Mouse (Mus musculus) G1E (cell line): ENCODE results near the gene Gucy1a1. TPM values are rescaled to one million over a fixed set of nuclear protein-coding genes. Genes with fewer than 3 reads are reported as not detected.

Experiments used
- ATAC-seq: 2 replicates; pipeline ENCODE4 v1.8.0; 2016; ENCODE audit warnings: mild to moderate bottlenecking; ENCODE audit not compliant: insufficient number of reproducible peaks, poor library complexity, low FRiP score, severe bottlenecking; ENCODE audit errors: extremely low read depth
- DNase-seq: peaks from one replicate; pipeline ENCODE4 v3.0.0; 2012; ENCODE audit warnings: low spot score
- H3K27me3 ChIP-seq: 2 replicates; pipeline ENCODE4 v1.6.1; 2012; ENCODE audit warnings: mild to moderate bottlenecking, low read length, inconsistent platforms; ENCODE audit not compliant: insufficient read depth
- H3K36me3 ChIP-seq: replicated peaks from 2 replicates; pipeline ENCODE3; 2012; ENCODE audit warnings: mild to moderate bottlenecking, inconsistent platforms
- H3K4me1 ChIP-seq: 2 replicates; pipeline ENCODE4 v1.6.1; 2012; ENCODE audit warnings: low read depth, low read length, inconsistent platforms, mixed read lengths; ENCODE audit not compliant: insufficient read depth
- H3K4me3 ChIP-seq: 2 replicates; pipeline ENCODE4 v1.5.1; 2012; ENCODE audit warnings: low read depth, mild to moderate bottlenecking, inconsistent platforms, low read length, moderate library complexity, mixed read lengths
- H3K9me3 ChIP-seq: replicated peaks from 2 replicates; pipeline ENCODE4 v1.6.1; 2012; ENCODE audit warnings: inconsistent platforms
- CTCF ChIP-seq: IDR thresholded peaks from 2 replicates; pipeline ENCODE4 v1.5.1; 2012; ENCODE audit warnings: low read depth, low read length, inconsistent platforms, mixed read lengths
- GATA1 ChIP-seq: IDR thresholded peaks from 2 replicates; pipeline ENCODE4 v1.6.1; 2012; ENCODE audit warnings: borderline replicate concordance, low read length, inconsistent platforms, mixed read lengths
- GATA2 ChIP-seq: IDR thresholded peaks from 2 replicates; pipeline ENCODE4 v1.6.1; 2012; ENCODE audit warnings: low read depth, low read length, inconsistent platforms, borderline replicate concordance
- POLR2AphosphoS5 ChIP-seq: IDR thresholded peaks from 2 replicates; pipeline ENCODE4 v1.6.1; 2012; ENCODE audit warnings: low read depth, low read length, inconsistent platforms; ENCODE audit not compliant: insufficient replicate concordance
- TAL1 ChIP-seq: conservative IDR thresholded peaks from 2 replicates; pipeline ENCODE4 v1.6.1; 2012; ENCODE audit warnings: low read depth, low read length, inconsistent platforms, mixed read lengths
- polyA plus RNA-seq: library from polyadenylated mRNA; stranded (reverse); fragments of >175 nt; gene quantifications from 2 replicates; pipeline ENCODE4 v1.2.3, GENCODE M21; 2012
- total RNA-seq, 2 experiments: library from RNA; stranded (forward) in 1 of 2; stranded (reverse) in 1 of 2; fragments of 200-1000 nt in 1 of 2; fragments of >200 nt in 1 of 2; fragmentation: Nextera tagmentation in 1 of 2; gene quantifications; 2 replicates each; pipeline ENCODE4 v1.2.3; 2014 to 2017

Gene Gucy1a1
- total RNA-seq (2014; fragmentation: Nextera tagmentation) (not detected in 2 replicates), total RNA-seq (2017) (0.16 and 0.46 TPM in 2 replicates), polyA plus RNA-seq (not detected in 2 replicates)

DNA sequence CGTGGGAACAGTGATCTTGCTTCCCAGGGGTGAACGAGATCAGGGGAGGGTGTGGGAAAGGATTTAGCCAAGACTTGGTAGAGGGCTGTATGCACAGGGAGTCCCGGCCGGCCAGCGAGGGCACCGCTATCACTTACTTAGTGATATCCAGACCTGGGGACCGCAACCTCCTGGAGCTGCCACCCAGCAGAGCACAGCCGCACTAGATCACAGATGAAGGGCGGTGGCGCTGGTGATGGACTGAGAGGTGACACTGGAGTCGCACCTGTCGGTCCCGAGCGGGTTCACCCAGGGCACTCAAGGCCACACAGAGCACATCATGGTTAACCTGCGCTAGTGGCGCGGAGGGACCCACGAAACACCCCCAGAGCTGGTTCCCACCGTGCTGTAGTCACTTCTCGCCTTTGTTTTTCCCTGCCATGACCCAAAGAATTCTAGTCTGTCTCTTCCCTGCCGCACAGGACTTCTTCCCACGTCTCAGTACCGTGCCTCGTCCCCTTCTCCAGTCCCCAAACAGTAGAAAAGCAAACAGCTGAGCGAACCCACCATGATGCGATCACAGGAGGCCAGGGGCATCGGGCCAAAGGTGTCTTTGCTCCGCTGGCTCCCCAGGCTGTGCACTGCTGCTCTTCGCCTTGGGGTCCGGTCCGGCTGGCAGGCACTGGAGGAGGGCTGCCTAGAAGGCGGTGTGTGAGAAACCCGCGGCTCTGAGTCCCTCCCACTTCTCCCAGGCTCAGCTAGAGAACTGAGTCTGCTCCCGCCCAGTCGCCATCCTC, at the start of gene Gucy1a1:
Gene Gucy1a1, minus strand, starts transcription at position 664 of the 776 bp plus-strand sequence.
- no peaks in the 10 kb centered on the region for H3K36me3 ChIP-seq
- DNase-seq: no peak
- H3K4me3 ChIP-seq: no peak within 1 kb of the TSS
- ATAC-seq: no peak
- no peaks in the 10 kb centered on the region for H3K27me3 ChIP-seq
- TF ChIP-seq CTCF (no peak), TAL1 (no peak), GATA1 (no peak), GATA2 (no peak), POLR2AphosphoS5 (no peak)
- peaks cover 9% of the 10 kb centered on the region for H3K9me3 ChIP-seq
- H3K4me1 ChIP-seq: no peaks in the 10 kb centered on the region

GRCm38 (mm10) chr3:82191559-82192245, 46.1 kb upstream of the Gucy1a1 start:
- TF ChIP-seq GATA2 (no peak), GATA1 (no peak), TAL1 (no peak), CTCF (no peak), POLR2AphosphoS5 (no peak)
- Histone ChIP-seq H3K9me3 (no peaks in the 10 kb centered on the region), H3K4me1 (no peaks in the 10 kb centered on the region), H3K27me3 (no peaks in the 10 kb centered on the region), H3K4me3 (no peak overlapping the region), H3K36me3 (no peaks in the 10 kb centered on the region)
- no peak for ATAC-seq
- no peak for DNase-seq

GRCm38 (mm10) chr3:82185626-82186025, 40.0 kb upstream of the Gucy1a1 start:
- Histone ChIP-seq H3K27me3 (no peaks in the 10 kb centered on the region), H3K36me3 (no peaks in the 10 kb centered on the region), H3K4me3 (no peak overlapping the region), H3K9me3 (no peaks in the 10 kb centered on the region), H3K4me1 (no peaks in the 10 kb centered on the region)
- ATAC-seq (no peak), DNase-seq (no peak)
- TF ChIP-seq GATA1 (no peak), TAL1 (no peak), POLR2AphosphoS5 (no peak), CTCF (no peak)

GRCm38 (mm10) chr3:82181500-82181899, 35.9 kb upstream of the Gucy1a1 start:
- ATAC-seq: no peak
- Histone ChIP-seq H3K36me3 (no peaks in the 10 kb centered on the region), H3K4me3 (no peak overlapping the region), H3K9me3 (no peaks in the 10 kb centered on the region), H3K4me1 (no peaks in the 10 kb centered on the region), H3K27me3 (no peaks in the 10 kb centered on the region)
- no peak for DNase-seq
- TF ChIP-seq POLR2AphosphoS5: no peak
- no peak for TF ChIP-seq TAL1
- TF ChIP-seq GATA2: no peak
- no peak for TF ChIP-seq CTCF
- no peak for TF ChIP-seq GATA1

DNA sequence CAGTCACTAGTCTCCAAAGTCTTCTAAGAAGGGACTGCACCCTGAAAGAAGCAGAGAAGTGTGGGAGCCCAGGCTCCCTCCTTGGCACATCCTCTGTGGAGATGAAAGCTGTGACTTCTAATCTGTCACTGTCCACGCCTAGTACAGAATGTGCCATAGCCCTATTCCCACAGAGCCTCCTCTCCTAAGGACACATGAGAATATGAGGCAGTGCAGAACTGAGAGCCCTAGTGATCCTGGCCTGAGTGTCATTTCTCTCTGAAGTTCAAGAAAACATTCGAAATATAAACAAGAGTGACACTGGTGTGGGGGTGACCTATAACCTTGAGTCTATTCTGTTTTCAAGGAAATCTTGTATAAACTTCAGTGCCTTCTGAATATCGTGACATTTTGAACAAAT, 34.7 kb upstream of the Gucy1a1 start:
- Histone ChIP-seq H3K27me3 (no peaks in the 10 kb centered on the region), H3K9me3 (no peaks in the 10 kb centered on the region), H3K4me3 (no peak overlapping the region), H3K4me1 (no peaks in the 10 kb centered on the region), H3K36me3 (no peaks in the 10 kb centered on the region)
- DNase-seq: no peak
- TF ChIP-seq GATA1 (no peak), POLR2AphosphoS5 (no peak), GATA2 (no peak), CTCF (no peak), TAL1 (no peak)
- no peak for ATAC-seq

GRCm38 (mm10) chr3:82175501-82175900, 29.9 kb upstream of the Gucy1a1 start:
- H3K9me3 ChIP-seq: no peaks in the 10 kb centered on the region
- TF ChIP-seq POLR2AphosphoS5: no peak
- no peak for TF ChIP-seq TAL1
- no peak for TF ChIP-seq GATA2
- no peak for TF ChIP-seq CTCF
- TF ChIP-seq GATA1: no peak
- ATAC-seq: no peak
- H3K36me3 ChIP-seq: no peaks in the 10 kb centered on the region
- DNase-seq: no peak
- no peaks in the 10 kb centered on the region for H3K4me1 ChIP-seq
- H3K4me3 ChIP-seq: no peak overlapping the region
- H3K27me3 ChIP-seq: no peaks in the 10 kb centered on the region

DNA sequence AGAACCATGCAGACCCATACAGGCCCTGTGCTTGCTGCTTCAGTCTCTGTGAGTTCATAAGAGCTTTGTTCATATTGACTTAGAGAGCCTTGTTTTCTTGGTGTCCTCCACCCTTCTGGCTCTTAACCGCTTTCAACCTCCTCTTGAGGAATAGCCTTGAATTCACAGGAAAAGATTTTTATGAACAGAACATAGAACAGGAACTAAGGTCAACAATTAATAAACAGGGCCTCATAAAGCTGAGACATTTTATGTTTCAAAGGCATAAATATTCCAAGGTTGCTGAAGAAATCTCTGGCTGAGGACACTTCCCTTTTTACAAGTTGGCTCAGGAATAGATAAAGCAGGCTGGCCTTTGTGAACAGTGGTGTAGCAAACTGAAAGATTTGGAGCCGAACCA, 21.5 kb upstream of the Gucy1a1 start:
- Histone ChIP-seq H3K9me3 (no peaks in the 10 kb centered on the region), H3K4me1 (no peaks in the 10 kb centered on the region), H3K27me3 (no peaks in the 10 kb centered on the region), H3K36me3 (no peaks in the 10 kb centered on the region), H3K4me3 (no peak overlapping the region)
- TF ChIP-seq CTCF (no peak), GATA2 (no peak), GATA1 (no peak), TAL1 (no peak), POLR2AphosphoS5 (no peak)
- no peak for ATAC-seq
- DNase-seq: no peak
